Mouse (Mus musculus) kidney, adult 2 months (tissue): ENCODE results near the gene Rasgrp3.

Experiments used
- CTCF ChIP-seq: fragments of 200-500 bp; conservative IDR thresholded peaks from 2 replicates; pipeline ENCODE4 v1.5.1; 2011; ENCODE audit warnings: low read depth, mild to moderate bottlenecking, control low read depth, low read length, moderate library complexity, mixed read lengths; ENCODE audit not compliant: insufficient read depth, insufficient read length
- POLR2A ChIP-seq: fragments of 200-500 bp; IDR thresholded peaks from one replicate; pipeline ENCODE4 v1.6.1; 2011; ENCODE audit warnings: low read depth, low read length, control low read depth

GRCm38 (mm10) chr17:75522347-75523065 lies 86.8 kb downstream of the Rasgrp3 start:
- TF ChIP-seq CTCF (no peak), POLR2A (no peak)
